Mouse (Mus musculus) thymus, adult 2 months (tissue): ENCODE data around the gene Gm29644.
"Not testable (repeated sequence)": the region's sequence is repeated elsewhere in the genome, so short reads cannot be mapped to it uniquely, and the experiment has no call there.

Experiments
- CTCF ChIP-seq: fragments of 200-500 bp; IDR thresholded peaks from 2 replicates; pipeline ENCODE4 v1.5.1; 2012; ENCODE audit warnings: mild to moderate bottlenecking, control low read depth, low read length, moderate library complexity, borderline replicate concordance; ENCODE audit not compliant: control insufficient read depth, poor library complexity, insufficient read depth; ENCODE audit errors: extremely low read depth
- POLR2A ChIP-seq: fragments of 200-500 bp; IDR thresholded peaks from 2 replicates; pipeline ENCODE4 v1.6.1; 2012; ENCODE audit warnings: mild to moderate bottlenecking, low read length, control low read depth, moderate library complexity; ENCODE audit not compliant: control insufficient read depth, poor library complexity, insufficient read depth; ENCODE audit errors: extremely low read depth

DNA sequence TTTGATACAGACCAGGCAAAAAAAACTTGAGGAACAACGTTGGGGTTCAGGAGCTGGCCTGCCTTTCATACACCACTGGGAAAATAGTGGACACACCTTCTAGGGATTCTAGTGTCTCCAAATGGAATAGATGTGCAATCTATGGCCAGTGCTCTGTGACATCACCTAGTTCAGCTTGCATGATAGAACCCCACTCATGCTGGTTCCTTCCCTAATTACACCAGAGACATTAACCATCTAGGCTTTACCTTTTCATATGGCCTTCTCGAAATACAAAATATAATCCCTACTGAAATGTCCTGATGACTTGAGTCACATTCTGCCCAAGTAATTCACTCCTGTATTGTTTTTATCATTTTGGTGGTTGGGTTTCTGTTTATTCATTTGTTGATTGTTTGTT, at the start of gene Gm29644, which contains the start of gene Gm29423:
- TF ChIP-seq POLR2A, CTCF: not testable (repeated sequence)
